Mouse (Mus musculus) spleen, adult 2 months (tissue): ENCODE measurements around the gene Atg4d.

Source experiments
- CTCF ChIP-seq: fragments of 200-500 bp; IDR thresholded peaks from 2 replicates; pipeline ENCODE4 v1.5.1; 2011; ENCODE audit warnings: mild to moderate bottlenecking, inconsistent platforms; ENCODE audit not compliant: insufficient read depth, insufficient read length, insufficient replicate concordance; ENCODE audit errors: extremely low read depth
- POLR2A ChIP-seq: fragments of 200-500 bp; IDR thresholded peaks from 2 replicates; pipeline ENCODE4 v1.6.1; 2011; ENCODE audit warnings: low read depth, low read length, inconsistent platforms

DNA sequence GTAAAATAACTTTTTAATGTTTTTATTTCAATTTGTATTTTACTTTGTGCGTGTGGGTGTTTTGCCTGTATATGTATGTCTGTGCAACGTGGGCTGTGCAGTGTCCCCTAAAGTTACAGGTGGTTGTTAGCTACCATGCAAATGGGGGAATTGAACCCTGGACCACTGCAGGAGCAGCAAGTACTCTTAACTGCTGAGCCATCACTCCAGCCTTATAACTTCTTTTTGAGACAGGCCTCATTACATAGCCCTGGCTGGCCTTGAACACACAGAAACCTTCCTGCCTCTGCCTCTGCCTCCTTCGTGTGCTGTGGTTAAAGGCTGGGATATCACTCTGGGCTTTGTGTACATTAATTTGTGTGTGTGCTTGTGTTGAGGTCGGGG, 25.6 kb upstream of the Atg4d start:
- TF ChIP-seq CTCF (no peak), POLR2A (no peak)
